Mouse (Mus musculus) right cerebral cortex, postnatal 25 days (tissue): ENCODE results near the gene Lamb3.

Experiments used
- DNase-seq: peaks from one replicate; pipeline ENCODE4 v3.0.0; 2022

The Lamb3 gene

DNA sequence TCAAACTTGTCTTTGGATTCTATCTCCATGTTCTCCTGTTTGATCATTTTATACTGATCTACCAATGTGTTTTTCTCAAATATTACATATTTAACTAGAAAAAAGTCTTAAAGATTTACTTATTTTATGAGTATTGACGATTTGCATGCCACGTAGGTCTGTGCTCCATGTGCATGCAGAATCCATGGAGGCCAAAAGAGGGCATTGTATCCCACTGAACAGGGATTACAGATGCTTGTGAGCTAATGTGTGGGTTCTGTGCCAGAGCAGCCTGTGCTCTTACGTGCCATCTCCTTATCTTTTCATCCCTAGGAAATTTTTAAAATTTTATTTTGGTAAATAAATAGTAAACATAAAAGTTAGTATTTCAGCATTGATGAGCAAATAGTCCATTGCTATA lies 184.8 kb downstream of the Lamb3 start:
- DNase-seq: no peak
